In the genomic region with DNA sequence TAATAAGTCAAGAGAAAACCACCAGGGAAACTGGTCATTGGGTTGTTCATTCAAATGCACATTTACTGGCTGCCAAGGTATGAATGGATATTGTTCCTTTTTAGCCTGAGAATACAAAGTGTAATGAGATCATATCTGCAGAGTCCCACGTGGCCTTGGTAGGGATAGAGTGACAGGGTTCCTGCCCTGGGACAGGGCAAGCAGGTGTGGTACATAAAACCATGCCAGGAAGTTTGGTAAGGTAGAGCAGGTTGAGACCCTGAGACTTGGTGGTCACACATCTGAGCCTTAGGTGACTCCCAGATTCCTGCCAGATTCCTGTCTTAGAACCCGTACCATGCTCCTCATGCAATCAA, we compare ENCODE assay signal across 24 mouse cellular contexts.
DNase-seq lines count a peak whose midpoint lies in the region; ATAC-seq and TF ChIP-seq lines count a peak whose summit lies in the region.
"Had no signal": no experiment of that assay in that cellular context is flagged by ENCODE, and none has a peak within 500 bp of the region (broad histone marks: within the 10 kb centered on the region; RNA-seq: fewer than 3 reads in every experiment).

No protein-coding gene starts in this region.

- H3K4me1 ChIP-seq in forebrain, embryonic 12.5 days, result peaks cover 14% of the 10 kb centered on the region
- H3K4me1 ChIP-seq in forebrain, embryonic 10.5 days, result peaks cover 9% of the 10 kb centered on the region
- peaks cover 3% of the 10 kb centered on the region; the same call in 1 of the 2 replicates for H3K4me1 ChIP-seq in forebrain, embryonic 15.5 days
- no peaks in the 10 kb centered on the region for H3K4me1 ChIP-seq in hindbrain, embryonic 16.5 days (ENCODE audit: control insufficient read depth, insufficient read depth, low read depth, low read length)
- no peaks in the 10 kb centered on the region for H3K4me1 ChIP-seq in midbrain, embryonic 14.5 days (ENCODE audit: control insufficient read depth, insufficient read depth, low read length)
- no peaks in the 10 kb centered on the region for H3K4me1 ChIP-seq in lung, adult 2 months (ENCODE audit: control insufficient read depth, insufficient read depth, low read length)
- H3K4me1 ChIP-seq: embryonic facial prominence, embryonic 15.5 days; intestine, embryonic 15.5 days; limb, embryonic 15.5 days; lung, embryonic 15.5 days had no signal

- H3K9ac ChIP-seq in forebrain, embryonic 12.5 days, result no peak overlapping the region
- no peak overlapping the region for H3K9ac ChIP-seq in forebrain, embryonic 15.5 days (replicated peaks)
- no peak overlapping the region for H3K9ac ChIP-seq in hindbrain, embryonic 16.5 days (ENCODE audit: low read depth, low read length)
- no peak overlapping the region for H3K9ac ChIP-seq in midbrain, embryonic 14.5 days (replicated peaks; ENCODE audit: low read length)
- H3K9ac ChIP-seq: embryonic facial prominence, embryonic 15.5 days; intestine, embryonic 15.5 days; limb, embryonic 15.5 days; liver, embryonic 14.5 days; lung, embryonic 15.5 days had no signal

- no peak for TF ChIP-seq CTCF in lung, adult 2 months (IDR thresholded peaks at IDR 0.05; ENCODE audit: insufficient read depth, low read length)

- no peaks in the 10 kb centered on the region for H3K36me3 ChIP-seq in forebrain, embryonic 12.5 days (replicated peaks)
- no peaks in the 10 kb centered on the region for H3K36me3 ChIP-seq in forebrain, embryonic 10.5 days (replicated peaks)
- H3K36me3 ChIP-seq in forebrain, embryonic 15.5 days, result no peaks in the 10 kb centered on the region
- H3K36me3 ChIP-seq in hindbrain, embryonic 16.5 days (ENCODE audit: control insufficient read depth, insufficient read depth, low read length), result no peaks in the 10 kb centered on the region
- H3K36me3 ChIP-seq in midbrain, embryonic 14.5 days (ENCODE audit: control insufficient read depth, insufficient read depth, low read length), result no peaks in the 10 kb centered on the region
- H3K36me3 ChIP-seq: embryonic facial prominence, embryonic 15.5 days; intestine, embryonic 15.5 days; limb, embryonic 15.5 days; lung, embryonic 15.5 days had no signal

- H3K9me3 ChIP-seq in forebrain, embryonic 12.5 days, result no peaks in the 10 kb centered on the region
- no peaks in the 10 kb centered on the region for H3K9me3 ChIP-seq in forebrain, embryonic 10.5 days
- no peaks in the 10 kb centered on the region for H3K9me3 ChIP-seq in forebrain, embryonic 15.5 days
- H3K9me3 ChIP-seq in hindbrain, embryonic 16.5 days (ENCODE audit: control insufficient read depth, low read length), result no peaks in the 10 kb centered on the region; the same call in 1 of the 2 replicates
- H3K9me3 ChIP-seq in midbrain, embryonic 14.5 days (ENCODE audit: control insufficient read depth, low read length), result no peaks in the 10 kb centered on the region
- H3K9me3 ChIP-seq: embryonic facial prominence, embryonic 15.5 days; intestine, embryonic 15.5 days; limb, embryonic 15.5 days; lung, embryonic 15.5 days had no signal

- ATAC-seq in forebrain, embryonic 12.5 days (ENCODE audit: low FRiP score), result peak; percentile 55; the same call in 1 of the 2 replicates
- peak; percentile 64 for ATAC-seq in forebrain, embryonic 15.5 days (replicated peaks)
- peak; percentile 30; the same call in 1 of the 2 replicates for ATAC-seq in hindbrain, embryonic 16.5 days
- peak; percentile 79; the same call in 1 of the 2 replicates for ATAC-seq in midbrain, embryonic 14.5 days (ENCODE audit: low FRiP score, low TSS enrichment)
- ATAC-seq: intestine, embryonic 15.5 days had no signal

- H3K27ac ChIP-seq in forebrain, embryonic 12.5 days, result no peak overlapping the region
- H3K27ac ChIP-seq in forebrain, embryonic 10.5 days, result no peak overlapping the region
- H3K27ac ChIP-seq in forebrain, embryonic 15.5 days (replicated peaks), result no peak overlapping the region
- H3K27ac ChIP-seq in hindbrain, embryonic 16.5 days (ENCODE audit: low read depth, low read length), result no peak overlapping the region
- peak overlapping the region; percentile 77 for H3K27ac ChIP-seq in midbrain, embryonic 14.5 days (replicated peaks; ENCODE audit: low read depth, low read length)
- H3K27ac ChIP-seq: embryonic facial prominence, embryonic 15.5 days; intestine, embryonic 15.5 days; limb, embryonic 15.5 days; liver, embryonic 14.5 days; lung, embryonic 15.5 days had no signal

- no peak for DNase-seq in forebrain, embryonic 10.5 days (ENCODE audit: extremely low spot score, low spot score)
- no peak for DNase-seq in midbrain, embryonic 14.5 days
- no peak for DNase-seq in adrenal gland, postnatal 14 days
- DNase-seq in cerebellum, adult 8-10 months, result no peak
- DNase-seq in lung, adult 2 months, result no peak
- DNase-seq: adrenal gland, postnatal 10 days; gastrocnemius, postnatal 25 days; heart, adult 18-20 months; heart, postnatal 4 days; kidney, adult 8-10 months; kidney, postnatal 10 days; left cerebral cortex, postnatal 4 days; lung, postnatal 36 days; right cerebral cortex, postnatal 25 days; spleen, adult 18-20 months had no signal

- no peak overlapping the region for H3K4me3 ChIP-seq in forebrain, embryonic 12.5 days (replicated peaks)
- no peak overlapping the region for H3K4me3 ChIP-seq in forebrain, embryonic 10.5 days
- no peak overlapping the region for H3K4me3 ChIP-seq in forebrain, embryonic 15.5 days
- no peak overlapping the region for H3K4me3 ChIP-seq in hindbrain, embryonic 16.5 days (ENCODE audit: low read length)
- H3K4me3 ChIP-seq in midbrain, embryonic 14.5 days (replicated peaks; ENCODE audit: low read depth, low read length), result no peak overlapping the region
- H3K4me3 ChIP-seq in lung, adult 2 months (replicated peaks; ENCODE audit: extremely low read depth, low read depth, low read length), result no peak overlapping the region
- H3K4me3 ChIP-seq: embryonic facial prominence, embryonic 15.5 days; intestine, embryonic 15.5 days; limb, embryonic 15.5 days; lung, embryonic 15.5 days; myocyte had no signal

- H3K4me2 ChIP-seq in forebrain, embryonic 12.5 days, result no peak overlapping the region
- H3K4me2 ChIP-seq in forebrain, embryonic 15.5 days (replicated peaks), result no peak overlapping the region
- no peak overlapping the region for H3K4me2 ChIP-seq in hindbrain, embryonic 16.5 days (ENCODE audit: low read length)
- no peak overlapping the region for H3K4me2 ChIP-seq in midbrain, embryonic 14.5 days (ENCODE audit: low read length)
- H3K4me2 ChIP-seq: embryonic facial prominence, embryonic 15.5 days; intestine, embryonic 15.5 days; limb, embryonic 15.5 days; lung, embryonic 15.5 days had no signal

- TF ChIP-seq POLR2A in lung, adult 2 months (IDR thresholded peaks at IDR 0.05; ENCODE audit: borderline replicate concordance, extremely low read depth, low read depth, low read length), result no peak

- WGBS in forebrain, embryonic 12.5 days, result 47% methylated on average over 2 of the region's 2 CpGs
- 76% methylated on average over 2 of the region's 2 CpGs for WGBS in forebrain, embryonic 10.5 days
- 44% methylated on average over 2 of the region's 2 CpGs for WGBS in forebrain, embryonic 15.5 days
- 68% methylated on average over 2 of the region's 2 CpGs for WGBS in hindbrain, embryonic 16.5 days
- 47% methylated on average over 2 of the region's 2 CpGs for WGBS in midbrain, embryonic 14.5 days
- WGBS in lung, adult 2 months, result 72% methylated on average over 2 of the region's 2 CpGs

- H3K27me3 ChIP-seq in forebrain, embryonic 12.5 days, result no peaks in the 10 kb centered on the region
- H3K27me3 ChIP-seq in forebrain, embryonic 10.5 days (ENCODE audit: poor library complexity, severe bottlenecking), result no peaks in the 10 kb centered on the region
- no peaks in the 10 kb centered on the region for H3K27me3 ChIP-seq in forebrain, embryonic 15.5 days
- H3K27me3 ChIP-seq in hindbrain, embryonic 16.5 days (replicated peaks; ENCODE audit: control insufficient read depth, insufficient read depth, low read length), result no peaks in the 10 kb centered on the region
- no peaks in the 10 kb centered on the region for H3K27me3 ChIP-seq in midbrain, embryonic 14.5 days (ENCODE audit: control insufficient read depth, insufficient read depth, low read length)
- H3K27me3 ChIP-seq: embryonic facial prominence, embryonic 15.5 days; intestine, embryonic 15.5 days; limb, embryonic 15.5 days; lung, embryonic 15.5 days had no signal
